Mouse (Mus musculus) intestine, embryonic 14.5 days (tissue): ENCODE measurements around the gene Pacrg. TPM values are rescaled to one million over a fixed set of nuclear protein-coding genes. Genes with fewer than 3 reads are reported as not detected.

ENCODE experiments used
- ATAC-seq: fragments of 200-750 bp; cut with Nextera tagmentation; replicated peaks from 2 replicates; pipeline ENCODE4 v1.8.0; 2017; ENCODE audit warnings: low read depth, moderate number of reproducible peaks, moderate TSS enrichment, moderate library complexity; ENCODE audit not compliant: low FRiP score, low TSS enrichment
- DNase-seq: peaks from one replicate; pipeline ENCODE4 v3.0.0-alpha.2; 2018; ENCODE audit warnings: low spot score
- H3K27ac ChIP-seq: fragments of 300-500 bp; sonication (generic); 2 replicates; pipeline ENCODE4 v1.5.1; 2014; ENCODE audit warnings: low read depth, mild to moderate bottlenecking, control low read depth
- H3K27me3 ChIP-seq: fragments of 300-500 bp; sonication (generic); replicated peaks from 2 replicates; pipeline ENCODE4 v1.6.1; 2014; ENCODE audit warnings: low read length, control low read depth; ENCODE audit not compliant: control insufficient read depth, insufficient read depth
- H3K36me3 ChIP-seq: fragments of 300-500 bp; sonication (generic); 2 replicates; pipeline ENCODE4 v1.6.1; 2014; ENCODE audit warnings: low read length, control low read depth; ENCODE audit not compliant: control insufficient read depth, insufficient read depth
- H3K4me1 ChIP-seq: fragments of 300-500 bp; sonication (generic); replicated peaks from 2 replicates; pipeline ENCODE4 v1.6.1; 2014; ENCODE audit warnings: low read length, control low read depth, mixed read lengths; ENCODE audit not compliant: control insufficient read depth, insufficient read depth
- H3K4me2 ChIP-seq: fragments of 300-500 bp; sonication (generic); 2 replicates; pipeline ENCODE4 v1.6.1; 2014; ENCODE audit warnings: low read length
- H3K4me3 ChIP-seq: fragments of 300-500 bp; sonication (generic); 2 replicates; pipeline ENCODE4 v1.5.1; 2014; ENCODE audit warnings: low read depth, low read length, control low read depth, mixed read lengths
- H3K9ac ChIP-seq: fragments of 300-500 bp; sonication (generic); 2 replicates; pipeline ENCODE4 v1.6.1; 2014; ENCODE audit warnings: mild to moderate bottlenecking, low read length
- H3K9me3 ChIP-seq: fragments of 300-500 bp; sonication (generic); 2 replicates; pipeline ENCODE4 v1.6.1; 2016; ENCODE audit warnings: low read length, control low read depth; ENCODE audit not compliant: control insufficient read depth
- WGBS: fragments of 180-500 bp; shearing (Covaris S2); extraction: QIAGEN DNeasy Blood & Tissue Kit; methylation state at CpG from one replicate; pipeline ENCODE4 v1.1.7; 2014; 5-methylcytosine and 5-hydroxymethylcytosine counted together
- polyA plus RNA-seq: library from polyadenylated mRNA; unstranded; fragments of >200 nt; fragmentation: Nextera tagmentation; extraction: Ambion mirVana; gene quantifications from 2 replicates; pipeline ENCODE4 v1.2.1, GENCODE M21; 2014

The Pacrg gene
- polyA plus RNA-seq, 1 experiment from 2014 or later = 1.1 TPM

DNA sequence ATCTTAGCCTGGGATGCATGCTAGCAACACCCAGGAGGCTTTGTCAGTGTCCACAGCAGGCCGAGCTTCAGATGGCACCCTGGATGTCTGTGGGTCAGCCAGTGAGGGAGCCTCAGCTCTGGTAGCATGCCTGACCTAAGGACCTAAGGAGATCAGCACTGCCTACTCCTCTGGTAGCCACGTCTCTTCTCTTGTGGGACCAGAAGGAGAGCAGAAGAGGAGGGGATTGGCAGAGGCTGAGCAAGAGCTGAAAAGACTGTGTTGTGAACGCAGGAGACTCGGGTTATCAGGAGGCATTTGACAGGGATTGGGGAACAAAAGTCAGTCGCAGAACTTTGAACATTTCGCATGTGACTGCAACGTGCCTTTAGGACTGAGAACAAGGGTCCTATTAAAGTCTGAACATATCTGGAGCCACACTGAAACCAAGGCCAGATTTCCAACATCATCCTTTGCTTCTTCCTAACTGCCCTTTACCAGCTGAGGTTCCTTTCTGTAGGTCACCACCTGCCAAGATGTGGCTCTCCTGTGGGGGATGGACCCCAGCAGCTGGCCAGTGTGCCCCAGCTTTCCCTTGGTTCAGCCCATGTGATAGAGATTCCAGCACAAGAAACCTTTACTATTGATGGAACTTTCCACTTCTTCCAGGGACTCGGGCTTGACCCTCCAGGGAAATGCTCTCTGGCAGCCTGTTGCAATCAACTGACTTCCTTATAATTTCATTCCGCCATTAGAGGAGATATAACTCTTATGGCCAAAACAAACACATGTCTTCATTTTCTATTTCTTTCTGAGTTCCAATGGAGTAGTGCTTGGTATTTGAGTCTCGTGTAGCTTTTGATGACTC is 329.0 kb downstream of the Pacrg start:
- Histone ChIP-seq H3K4me1 (no peaks in the 10 kb centered on the region), H3K4me3 (no peak overlapping the region), H3K27ac (no peak overlapping the region), H3K4me2 (no peak overlapping the region), H3K36me3 (no peaks in the 10 kb centered on the region), H3K9ac (no peak overlapping the region), H3K9me3 (no peaks in the 10 kb centered on the region), H3K27me3 (no peaks in the 10 kb centered on the region)
- DNase-seq = no peak
- ATAC-seq = no peak
- WGBS = 86% methylated on average over 10 of the region's 10 CpGs

DNA sequence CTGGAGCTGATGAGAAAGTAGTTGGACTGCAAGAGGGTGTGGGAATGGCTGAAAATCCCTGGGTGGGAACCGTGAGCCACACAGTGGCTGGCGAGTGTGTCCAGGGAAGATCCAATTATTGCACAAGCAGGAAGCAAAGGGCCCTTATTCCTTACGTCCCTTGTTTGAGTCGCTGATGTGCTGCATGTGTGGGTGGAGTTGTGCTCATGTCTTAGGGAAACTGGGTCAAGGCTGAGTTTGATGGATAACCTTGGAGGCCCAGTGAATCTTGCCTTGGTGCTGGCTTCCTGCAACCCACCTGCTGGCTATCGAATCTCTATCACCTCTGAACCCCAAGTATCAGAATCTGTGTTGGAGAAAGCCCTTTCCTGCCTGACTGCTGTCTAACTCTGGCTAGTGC is 329.6 kb downstream of the Pacrg start:
- no peak overlapping the region for H3K4me2 ChIP-seq
- H3K36me3 ChIP-seq = no peaks in the 10 kb centered on the region
- H3K9me3 ChIP-seq = no peaks in the 10 kb centered on the region
- no peaks in the 10 kb centered on the region for H3K27me3 ChIP-seq
- H3K4me1 ChIP-seq = no peaks in the 10 kb centered on the region
- H3K4me3 ChIP-seq = no peak overlapping the region
- DNase-seq = no peak
- H3K9ac ChIP-seq = no peak overlapping the region
- no peak for ATAC-seq
- WGBS = 82% methylated on average over 5 of the region's 5 CpGs
- H3K27ac ChIP-seq = no peak overlapping the region

DNA sequence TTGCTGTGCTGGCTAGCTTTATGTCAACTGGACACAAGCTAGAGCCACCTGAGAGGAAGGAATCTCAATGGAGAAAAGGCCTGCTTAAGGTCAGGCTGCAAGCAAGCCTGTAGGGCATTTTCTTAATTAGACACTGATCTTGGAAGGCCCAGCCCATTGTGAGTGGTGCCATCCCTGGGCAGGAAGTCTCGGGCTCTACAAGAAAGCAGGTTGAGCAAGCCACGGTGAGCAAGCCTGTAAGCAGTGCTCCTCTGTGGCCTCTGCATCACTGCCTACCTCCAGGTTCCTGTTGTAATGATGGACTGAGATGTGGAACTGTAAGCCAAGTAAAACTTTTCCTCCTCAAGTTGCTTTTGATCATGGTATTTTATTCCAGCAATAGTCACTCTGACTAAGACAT is 332.0 kb downstream of the Pacrg start:
- Histone ChIP-seq H3K9me3 (no peaks in the 10 kb centered on the region), H3K27ac (no peak overlapping the region), H3K9ac (no peak overlapping the region), H3K4me3 (no peak overlapping the region), H3K4me1 (no peaks in the 10 kb centered on the region), H3K27me3 (no peaks in the 10 kb centered on the region), H3K4me2 (no peak overlapping the region), H3K36me3 (no peaks in the 10 kb centered on the region)
- no peak for DNase-seq
- WGBS = 91% methylated on average over 2 of the region's 2 CpGs
- ATAC-seq = no peak

DNA sequence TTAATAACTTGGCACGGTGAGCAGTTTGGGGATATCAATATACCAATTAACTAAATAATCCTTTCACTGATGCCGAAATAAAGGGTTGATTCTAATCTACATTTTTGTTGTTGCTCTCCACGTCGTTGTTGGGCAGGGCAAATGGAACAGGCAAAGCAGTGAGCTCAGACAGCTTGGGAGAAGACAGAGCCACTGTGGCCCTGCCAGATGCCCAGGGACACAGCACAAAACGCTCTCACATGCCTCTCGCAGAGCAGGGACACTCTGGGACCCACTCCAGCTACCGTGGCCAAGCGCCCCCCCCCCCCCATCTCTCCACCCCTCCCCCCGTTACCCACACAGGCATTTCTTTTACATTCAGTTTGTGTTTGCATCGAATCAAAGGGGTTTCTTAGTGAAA is 332.6 kb downstream of the Pacrg start:
- H3K27ac ChIP-seq = no peak overlapping the region
- H3K4me3 ChIP-seq = no peak overlapping the region
- no peak for ATAC-seq
- no peaks in the 10 kb centered on the region for H3K9me3 ChIP-seq
- no peaks in the 10 kb centered on the region for H3K36me3 ChIP-seq
- H3K4me1 ChIP-seq = no peaks in the 10 kb centered on the region
- H3K4me2 ChIP-seq = no peak overlapping the region
- H3K9ac ChIP-seq = no peak overlapping the region
- WGBS = 66% methylated on average over 10 of the region's 10 CpGs
- no peak for DNase-seq
- no peaks in the 10 kb centered on the region for H3K27me3 ChIP-seq

DNA sequence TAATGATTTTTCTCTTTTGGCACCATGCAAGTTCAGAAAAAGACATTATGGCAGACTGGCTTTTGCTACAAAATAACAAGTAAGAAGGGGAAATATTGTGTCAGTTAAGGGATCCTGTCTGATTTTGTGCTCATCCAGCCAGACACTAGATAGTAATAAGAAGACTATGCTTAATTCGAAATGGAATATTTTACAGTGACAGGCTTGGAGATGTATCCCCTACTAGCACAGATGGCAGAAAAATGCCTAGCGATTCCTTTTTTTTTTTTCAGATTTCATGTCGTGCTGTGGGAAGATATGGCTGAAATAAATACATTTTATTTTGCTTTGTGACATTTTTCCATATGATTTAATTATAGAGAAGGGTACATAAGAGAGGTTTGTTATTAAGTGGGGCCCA is 333.2 kb downstream of the Pacrg start:
- 78% methylated on average over 3 of the region's 3 CpGs for WGBS
- no peak overlapping the region for H3K4me2 ChIP-seq
- H3K9me3 ChIP-seq = no peaks in the 10 kb centered on the region
- DNase-seq (no peak), ATAC-seq (no peak)
- no peak overlapping the region for H3K9ac ChIP-seq
- H3K36me3 ChIP-seq = no peaks in the 10 kb centered on the region
- H3K27ac ChIP-seq = no peak overlapping the region
- no peaks in the 10 kb centered on the region for H3K4me1 ChIP-seq
- H3K4me3 ChIP-seq = no peak overlapping the region
- no peaks in the 10 kb centered on the region for H3K27me3 ChIP-seq

DNA sequence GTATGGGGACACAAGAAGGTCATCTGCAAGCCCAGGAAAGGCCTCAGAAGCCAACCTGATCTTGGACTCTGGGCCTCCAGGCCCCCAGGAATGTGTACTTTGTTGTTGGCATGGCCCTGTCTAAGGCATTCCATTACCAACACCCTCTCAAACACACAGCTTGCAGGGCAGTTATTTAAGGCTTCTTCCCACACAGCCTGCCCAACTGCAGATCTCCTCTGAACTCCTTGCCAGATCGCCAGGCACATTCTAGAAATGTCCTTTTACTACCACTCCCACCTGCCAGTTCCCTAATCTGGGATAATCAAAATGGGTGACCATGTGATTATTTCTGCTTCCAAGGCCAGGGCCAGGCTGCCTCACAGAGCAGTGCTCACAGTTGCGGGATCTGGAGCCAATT is 338.7 kb downstream of the Pacrg start:
- Histone ChIP-seq H3K4me3 (no peak overlapping the region), H3K9ac (no peak overlapping the region), H3K9me3 (no peaks in the 10 kb centered on the region), H3K27ac (no peak overlapping the region), H3K4me1 (peaks cover 9% of the 10 kb centered on the region; the same call in 1 of the 2 replicates), H3K27me3 (no peaks in the 10 kb centered on the region), H3K36me3 (no peaks in the 10 kb centered on the region), H3K4me2 (no peak overlapping the region)
- DNase-seq (no peak), ATAC-seq (no peak)
- WGBS = 88% methylated on average over 2 of the region's 2 CpGs

DNA sequence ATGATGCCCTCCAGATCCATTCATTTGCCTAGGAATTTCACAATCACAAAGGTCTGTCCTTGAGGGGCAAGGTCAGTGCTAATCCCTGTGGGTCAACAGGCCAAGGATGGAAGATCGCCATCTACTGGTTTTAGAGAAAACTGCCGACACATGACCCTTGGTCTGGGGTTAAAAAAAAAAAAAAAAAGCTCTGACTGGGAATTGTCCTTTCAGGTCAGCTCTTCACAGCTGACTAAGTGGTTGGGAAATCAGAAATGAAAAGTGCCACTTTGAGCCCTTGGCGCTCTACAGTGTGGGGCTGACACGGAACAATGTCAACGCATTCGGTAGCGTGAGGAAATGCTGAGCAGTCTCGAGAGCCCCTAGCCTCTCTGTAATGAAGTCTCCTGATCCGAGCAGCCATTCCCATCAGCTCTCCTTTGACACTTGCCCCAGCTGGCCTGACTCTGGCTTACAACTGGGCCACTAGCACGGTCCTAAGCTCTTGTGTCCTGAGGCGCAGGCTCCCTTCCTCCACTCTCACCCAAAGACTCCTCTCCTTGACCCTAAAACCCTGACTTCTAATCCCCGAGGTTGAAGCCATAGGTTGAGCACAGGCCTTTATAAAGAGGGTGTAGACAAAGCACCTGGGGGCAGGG is 339.2 kb downstream of the Pacrg start:
- no peaks in the 10 kb centered on the region for H3K9me3 ChIP-seq
- no peak overlapping the region for H3K4me2 ChIP-seq
- DNase-seq = no peak
- H3K4me3 ChIP-seq = no peak overlapping the region
- H3K9ac ChIP-seq = no peak overlapping the region
- no peak overlapping the region for H3K27ac ChIP-seq
- H3K27me3 ChIP-seq = no peaks in the 10 kb centered on the region
- ATAC-seq = no peak
- no peaks in the 10 kb centered on the region for H3K36me3 ChIP-seq
- peaks cover 9% of the 10 kb centered on the region; the same call in 1 of the 2 replicates for H3K4me1 ChIP-seq
- WGBS = 53% methylated on average over 12 of the region's 12 CpGs

DNA sequence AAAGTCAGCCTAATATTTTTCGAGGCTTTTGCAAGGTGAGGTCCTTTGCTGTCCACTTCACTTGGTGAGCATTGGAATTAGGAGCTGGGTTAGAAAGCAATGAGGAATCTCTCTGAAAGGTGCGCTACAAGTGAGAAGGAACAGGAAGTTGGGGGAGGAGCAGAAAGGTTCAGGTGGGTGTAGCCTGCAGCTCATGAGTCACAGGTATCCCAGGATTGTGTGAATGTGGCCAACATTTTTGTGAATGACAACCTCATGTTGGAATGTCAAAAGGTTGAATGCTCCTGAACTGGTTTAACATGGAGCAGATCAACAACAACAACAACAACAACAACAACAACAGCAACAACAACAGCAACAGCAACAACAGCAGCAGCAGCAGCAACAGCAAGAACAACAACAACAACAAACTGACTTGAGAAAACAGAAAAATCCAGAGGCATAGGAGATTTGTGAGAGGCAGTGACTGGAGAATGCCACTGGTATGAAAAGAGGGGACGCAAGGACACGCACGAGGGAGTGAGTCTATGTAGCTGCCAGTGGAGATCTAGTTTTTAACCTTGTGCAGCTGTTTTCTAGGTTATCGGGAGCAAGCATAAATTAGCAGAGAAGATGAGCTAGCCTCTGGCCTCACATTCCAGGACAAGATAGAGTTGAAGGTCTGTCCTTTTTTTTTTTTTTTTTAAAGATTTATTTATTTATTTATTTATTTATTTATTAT is 341.0 kb downstream of the Pacrg start:
- no peaks in the 10 kb centered on the region for H3K27me3 ChIP-seq
- no peak for DNase-seq
- H3K4me3 ChIP-seq = no peak overlapping the region
- H3K4me2 ChIP-seq = no peak overlapping the region
- no peak overlapping the region for H3K9ac ChIP-seq
- no peak overlapping the region for H3K27ac ChIP-seq
- H3K4me1 ChIP-seq = peaks cover 15% of the 10 kb centered on the region
- no peaks in the 10 kb centered on the region for H3K9me3 ChIP-seq
- no peaks in the 10 kb centered on the region for H3K36me3 ChIP-seq
- WGBS = 82% methylated on average over 6 of the region's 6 CpGs
- ATAC-seq = no peak
